Mouse (Mus musculus) adrenal gland, adult 8-10 months (tissue): ENCODE measurements at regions not wholly inside any gene's neighbourhood (a gene's known extent, or its start where the extent isn't known, plus 50 kb on each side); places are given as distances from the start of the nearest gene placed in this dataset.
"Not testable (repeated sequence)": the region's sequence is repeated elsewhere in the genome, so short reads cannot be mapped to it uniquely, and the experiment has no call there.

Source experiments
- DNase-seq: peaks from one replicate; pipeline ENCODE4 v3.0.0; 2022

DNA sequence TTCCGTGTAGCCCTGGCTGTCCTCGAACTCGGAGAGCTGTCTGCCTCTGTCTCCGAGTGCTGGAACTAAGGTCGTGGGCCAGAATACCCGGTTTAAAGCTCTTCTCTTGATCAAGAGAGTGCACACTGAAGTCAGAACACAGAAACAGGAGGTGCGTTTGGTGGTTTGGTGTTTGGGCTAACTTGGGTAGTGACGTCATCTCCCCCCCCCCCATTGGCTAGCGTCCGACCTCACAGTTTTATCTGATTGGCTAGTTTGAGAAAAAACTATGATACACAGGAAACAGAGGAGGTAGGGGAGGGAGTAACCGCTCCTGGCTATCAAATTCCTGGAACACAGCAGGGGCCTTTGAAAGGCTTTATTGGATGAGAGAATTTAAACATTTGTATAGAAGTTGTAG is 60.2 kb upstream of the Pim1 start:
- no peak for DNase-seq

DNA sequence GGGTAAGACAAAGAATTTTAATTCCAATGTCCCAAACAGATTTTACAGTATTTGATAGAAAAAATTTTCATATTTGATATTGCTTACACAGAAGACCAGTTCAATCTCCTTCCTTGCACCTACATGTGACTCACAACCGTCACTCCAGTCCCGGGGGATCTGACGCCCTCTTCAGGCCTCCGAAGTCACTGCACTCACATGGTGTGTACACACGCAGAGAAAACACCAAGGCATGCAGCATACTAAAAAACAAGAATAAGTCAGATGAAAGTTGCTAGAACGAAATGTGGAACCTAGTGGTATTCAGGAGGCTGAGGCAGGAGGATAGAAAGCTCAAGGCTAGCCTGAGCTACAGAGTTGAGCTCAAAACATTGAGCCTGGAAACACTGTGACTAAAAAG is 59.7 kb upstream of the Pim1 start:
- DNase-seq = no peak

GRCm38 (mm10) chr17:29431553-29432297 is 58.8 kb upstream of the Pim1 start:
- DNase-seq = no peak

DNA sequence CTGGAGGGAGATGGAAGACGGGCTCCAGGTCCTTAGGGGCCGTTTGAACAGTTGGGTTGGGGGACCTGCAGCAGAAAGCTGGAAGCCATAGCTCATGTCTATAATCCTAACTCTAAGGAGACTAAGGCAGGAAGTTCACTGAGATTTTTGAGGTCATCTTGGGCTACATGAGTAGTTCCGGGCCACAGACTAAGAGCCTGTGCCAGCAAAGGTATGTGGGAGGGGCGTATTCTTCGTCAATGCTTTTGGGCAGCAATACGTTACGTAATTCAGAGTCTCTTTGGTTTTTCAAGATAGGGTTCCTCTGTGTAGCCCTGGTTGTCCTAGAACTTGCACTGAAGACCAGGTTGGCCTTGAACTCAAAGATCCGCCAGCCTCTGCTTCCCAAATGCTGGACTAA is 57.9 kb upstream of the Pim1 start:
- DNase-seq = no peak

DNA sequence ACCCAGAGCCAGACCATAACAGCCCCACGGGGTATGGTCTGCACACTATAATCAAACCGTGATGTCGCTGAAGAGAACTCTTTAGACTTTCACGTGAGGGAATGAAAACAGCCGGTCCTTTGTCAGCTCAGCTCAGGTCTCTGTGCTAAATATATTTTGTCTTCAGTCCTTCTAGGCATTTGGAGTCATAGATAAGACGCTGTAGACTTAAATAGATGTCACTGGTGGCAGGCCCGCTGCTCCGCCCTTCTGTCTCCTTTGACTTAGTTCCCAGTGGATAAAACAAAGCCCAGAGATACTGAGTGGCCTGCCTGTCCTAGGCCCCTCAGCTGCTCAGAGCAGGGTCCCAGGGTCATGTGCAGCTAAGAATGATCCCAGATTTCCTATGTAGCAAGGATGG is 57.2 kb upstream of the Pim1 start:
- no peak for DNase-seq

DNA sequence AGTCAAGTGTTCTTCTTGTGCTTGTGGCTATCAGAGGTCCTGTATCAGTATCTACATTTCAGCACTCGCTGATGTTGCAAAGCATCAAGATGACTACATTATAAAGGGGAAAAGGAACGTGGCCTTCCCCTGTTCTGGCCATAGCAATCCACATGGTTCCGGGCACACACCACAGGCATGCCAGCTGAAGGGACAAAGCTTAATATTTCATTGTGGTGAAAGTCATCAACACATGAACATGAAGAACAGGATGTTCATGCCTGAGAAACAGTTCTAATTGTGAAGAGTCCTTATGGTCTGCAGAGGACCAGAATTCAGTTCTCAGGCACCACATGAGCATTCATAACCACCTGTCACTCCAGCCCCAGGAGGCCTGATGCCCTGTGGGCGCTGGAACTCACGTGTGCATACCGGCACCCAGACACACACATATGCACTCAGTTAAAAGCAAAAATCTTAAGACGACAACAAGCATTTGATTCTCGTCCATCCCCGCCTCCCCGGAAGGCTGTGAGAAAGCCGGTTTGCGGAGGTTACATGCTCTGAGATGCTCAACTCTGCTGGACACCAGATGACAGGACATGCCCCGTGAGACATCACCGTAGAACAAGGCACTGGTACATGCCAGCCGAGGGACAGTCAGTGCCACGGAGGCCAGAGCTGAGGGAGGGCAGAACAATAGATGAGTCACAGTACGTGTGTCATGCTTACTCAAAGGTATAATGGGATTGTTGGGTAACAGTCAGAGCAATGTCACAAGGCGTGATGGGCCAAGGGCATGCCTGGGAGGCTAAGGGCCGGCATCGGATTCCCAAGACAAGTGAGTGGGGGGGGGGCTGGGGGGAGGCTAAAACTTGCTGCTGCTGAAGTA is 56.2 kb upstream of the Pim1 start:
- DNase-seq = peak; percentile 82

- DNase-seq = no peak
Measured at GRCm38 (mm10) chr17:29435345-29436006, 55.1 kb upstream of the Pim1 start.

GRCm38 (mm10) chr17:29436484-29436870 is 54.1 kb upstream of the Pim1 start:
- not testable (repeated sequence) for DNase-seq

DNA sequence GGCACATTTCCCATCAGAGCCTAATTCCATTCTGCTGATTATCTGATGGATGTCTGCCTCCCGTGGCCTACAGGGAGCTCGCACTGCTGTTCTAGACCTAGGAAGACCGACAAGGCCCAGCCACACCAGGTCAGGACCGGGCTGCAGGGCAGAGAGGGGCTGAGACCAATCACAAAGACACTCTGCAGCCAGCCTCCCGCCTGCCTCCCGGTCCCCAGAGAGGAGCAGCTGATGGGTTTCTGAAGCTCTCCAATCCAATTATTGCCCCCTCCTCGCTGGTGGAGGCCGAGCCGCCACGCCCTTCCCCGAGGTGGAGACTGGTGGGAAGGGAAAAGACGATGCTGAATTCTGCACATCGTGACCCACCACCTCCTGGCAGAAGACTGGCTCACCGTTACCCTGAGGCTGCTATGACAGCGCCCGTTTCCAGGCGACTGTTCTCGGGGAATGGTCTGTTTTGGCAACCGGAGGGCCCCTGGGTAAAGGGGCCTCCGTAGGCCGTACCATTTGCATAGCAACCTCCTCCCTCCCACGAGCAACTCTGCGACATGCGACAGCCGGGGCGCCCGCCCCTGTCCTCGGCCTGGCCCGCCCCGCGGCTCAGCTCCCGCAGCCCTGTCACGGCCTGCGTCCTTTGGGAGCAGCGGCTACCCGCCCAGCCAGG is 53.5 kb upstream of the Pim1 start:
- peak; percentile 86 for DNase-seq

DNA sequence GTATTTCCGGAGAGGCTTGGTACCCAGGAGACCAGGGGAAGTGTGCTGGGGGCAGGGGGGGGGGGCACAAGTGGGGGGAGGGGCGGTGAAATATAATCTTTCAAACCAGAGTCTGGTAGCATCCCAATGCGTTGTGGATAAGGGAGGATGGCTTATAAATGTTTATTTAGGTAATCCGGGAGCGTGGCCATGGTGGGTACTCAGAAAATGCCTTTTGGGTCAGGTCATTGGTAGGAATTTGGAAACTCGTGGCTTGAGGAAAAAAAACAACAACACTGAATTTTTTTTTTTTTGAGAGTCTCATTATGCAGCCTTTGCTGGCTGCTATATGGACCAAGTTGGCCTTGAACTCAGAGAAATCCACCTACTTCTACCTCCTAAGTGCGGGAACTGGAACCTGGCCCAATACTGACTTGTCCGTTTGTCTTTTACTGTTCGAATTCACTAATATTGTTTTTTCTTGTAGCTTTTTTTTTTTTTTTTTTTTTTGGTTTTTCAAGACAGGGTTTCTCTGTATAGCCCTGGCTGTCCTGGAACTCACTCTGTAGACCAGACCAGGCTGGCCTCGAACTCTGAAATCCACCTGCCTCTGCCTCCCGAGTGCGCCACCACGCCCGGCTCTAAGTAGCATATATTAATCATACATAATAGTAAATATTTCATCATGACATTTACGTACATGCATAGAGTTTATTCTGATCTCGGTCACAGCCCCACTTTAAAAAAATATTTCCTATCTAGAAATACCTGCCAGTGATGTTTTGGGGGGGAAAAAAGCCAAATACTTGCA is 52.8 kb upstream of the Pim1 start:
- DNase-seq = no peak

DNA sequence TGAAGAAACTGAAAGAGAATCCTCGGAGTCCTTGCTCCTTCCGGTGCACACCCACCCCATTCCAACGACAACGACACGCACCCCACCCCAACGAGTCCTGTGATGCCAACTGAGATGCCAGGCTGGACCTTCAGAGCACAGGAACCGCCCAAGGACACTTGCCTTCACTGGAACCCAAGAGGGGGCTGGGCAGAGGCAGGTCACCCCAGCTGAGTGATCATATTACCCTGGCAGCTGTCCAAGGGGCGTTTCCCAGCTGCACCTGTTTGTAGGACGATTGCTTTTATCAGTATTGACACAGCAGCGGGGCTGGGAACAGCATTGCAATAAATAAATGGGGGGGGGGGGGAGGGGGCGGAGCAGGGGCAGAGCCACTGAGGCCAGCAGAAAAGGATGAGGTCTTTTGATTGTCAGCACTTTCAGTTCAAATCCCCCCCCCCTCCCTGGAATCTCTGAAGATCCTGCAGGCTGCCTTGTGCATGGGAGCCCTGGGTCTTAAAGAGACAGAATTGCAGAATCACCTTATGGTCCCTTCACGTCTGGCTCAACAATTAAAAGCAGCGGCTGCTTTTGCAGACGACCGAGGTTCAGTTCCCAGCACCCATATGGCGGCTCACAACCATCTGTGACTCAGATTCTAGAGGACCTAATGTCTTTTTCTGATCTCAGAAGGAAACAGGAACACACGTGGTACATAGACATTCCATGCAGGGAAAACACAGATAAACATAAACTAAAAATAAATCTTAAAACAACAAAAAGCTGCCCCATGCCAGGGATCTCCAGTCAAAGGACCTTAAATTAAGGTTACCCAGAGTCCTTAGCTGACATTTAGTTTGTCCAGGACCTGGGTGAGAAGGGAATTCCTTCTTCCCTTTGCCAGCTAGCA is 52.0 kb upstream of the Pim1 start:
- peak; percentile 83 for DNase-seq

DNA sequence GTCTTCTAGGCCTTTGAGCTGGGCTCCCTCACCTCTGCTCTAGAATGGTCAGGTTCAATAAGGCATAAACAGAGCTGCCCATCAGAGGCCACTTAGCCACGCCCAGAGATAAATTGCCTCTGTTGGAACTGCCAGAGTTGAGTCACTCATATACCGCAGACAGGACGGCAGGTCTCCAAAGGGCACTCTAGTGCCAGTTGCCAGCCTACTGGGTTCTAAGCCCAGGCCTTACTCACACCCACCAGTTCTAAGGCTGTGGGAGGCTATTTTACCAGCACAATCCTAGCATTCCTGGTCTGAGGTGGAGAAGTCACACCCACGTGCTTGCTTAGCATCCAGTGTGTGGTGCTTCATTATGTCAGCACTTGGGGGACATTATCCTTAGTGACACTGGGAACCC is 50.6 kb upstream of the Pim1 start:
- peak; percentile 73 for DNase-seq

- no peak for DNase-seq
Measured at GRCm38 (mm10) chr17:29440490-29440889, 50.1 kb upstream of the Pim1 start.
